Mouse (Mus musculus): ENCODE measurements around the gene Fscn3. TPM values are rescaled to one million over a fixed set of nuclear protein-coding genes. Genes with fewer than 3 reads are reported as not detected.

Gene Fscn3
- 0.05 and 0.15 TPM in 2 replicates for polyA plus RNA-seq (2012; rRNA removed)

GRCm38 (mm10) chr6:28427096-28427839 lies at the start of gene Fscn3:
Gene Fscn3 (plus strand): TSS chr6:28427789.

GRCm38 (mm10) chr6:28397681-28398203 lies 29.8 kb upstream of the Fscn3 start, which contains the start of gene Zfp800:
Gene Zfp800 (minus strand): TSS chr6:28398005.

DNA sequence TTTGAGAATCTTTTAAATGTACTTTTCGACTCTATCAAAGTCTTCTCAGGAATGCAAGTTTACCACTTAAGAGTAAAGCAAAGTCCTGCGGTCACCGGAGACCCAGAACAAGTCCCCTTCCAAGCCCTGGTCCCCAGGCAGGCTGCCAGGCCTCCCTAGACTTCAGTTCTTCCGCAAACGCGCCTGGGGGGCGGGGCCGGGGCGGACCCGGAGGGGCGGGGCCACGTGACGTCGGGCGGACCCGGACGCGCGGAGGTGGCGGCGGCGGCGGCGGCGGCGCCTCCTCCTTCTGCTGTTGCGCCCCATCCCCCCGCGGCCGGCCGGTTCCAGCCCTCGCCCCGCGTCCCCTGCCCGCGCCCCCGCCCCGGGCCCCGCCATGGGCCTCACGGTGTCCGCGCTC lies 4.3 kb upstream of the Fscn3 start, which contains the start of gene Arf5:
TSS of gene Arf5 (plus strand) at position 248 of the 400 bp plus-strand sequence.

GRCm38 (mm10) chr6:28428290-28428689 lies 701 bp downstream of the Fscn3 start, which contains the start of gene Gcc1:
Gene Gcc1 (minus strand): TSS chr6:28428390.

GRCm38 (mm10) chr6:28449253-28449652 lies 21.7 kb downstream of the Fscn3 start, which contains the start of gene Pax4:
Gene Pax4 (minus strand): TSS chr6:28449353.

GRCm38 (mm10) chr6:28474839-28475238 lies 47.2 kb downstream of the Fscn3 start, which contains the start of gene Snd1:
Gene Snd1 (plus strand): TSS chr6:28475139.

Other genes with a start within 250 kb of the Fscn3 start
- 6.4 and 7.5 TPM in 2 replicates for gene Zfp800, start 29.8 kb upstream of the Fscn3 start, polyA plus RNA-seq (2012; rRNA removed)
- gene Arf5, start 4.2 kb upstream of the Fscn3 start, polyA plus RNA-seq (2012; rRNA removed) = 422 and 440 TPM in 2 replicates
- gene Gcc1, start 601 bp downstream of the Fscn3 start, polyA plus RNA-seq (2012; rRNA removed) = 6.9 and 7.1 TPM in 2 replicates
- 0.27 TPM in 1 of 2 replicates, not detected in the other for gene Pax4, start 21.6 kb downstream of the Fscn3 start, polyA plus RNA-seq (2012; rRNA removed)
- gene Snd1, start 47.4 kb downstream of the Fscn3 start, polyA plus RNA-seq (2012; rRNA removed) = 60.2 and 67.7 TPM in 2 replicates

Data from central nervous system, embryonic 18 days (tissue).